Mouse (Mus musculus): Measurements from ENCODE around the gene Foxs1.

GRCm38 (mm10) chr2:152931456-152932160, 1.4 kb downstream of the Foxs1 start:
- TF ChIP-seq CTCF (IDR thresholded peaks at IDR 0.05; ENCODE audit: extremely low read depth, insufficient read length, insufficient replicate concordance, low read depth, low read length) (no peak), POLR2A (IDR thresholded peaks at IDR 0.05; ENCODE audit: low read depth, low read length) (no peak)

All from small intestine, adult 2 months (tissue).